Mouse (Mus musculus) induced T-regulatory cell, adult 2 months (primary cell): ENCODE measurements at regions not wholly inside any gene's neighbourhood (a gene's known extent, or its start where the extent isn't known, plus 50 kb on each side); places are given as distances from the start of the nearest gene placed in this dataset.

Source experiments
- DNase-seq: peaks from one replicate; pipeline ENCODE4 v3.0.0-alpha.2; 2012; ENCODE audit warnings: low read depth

DNA sequence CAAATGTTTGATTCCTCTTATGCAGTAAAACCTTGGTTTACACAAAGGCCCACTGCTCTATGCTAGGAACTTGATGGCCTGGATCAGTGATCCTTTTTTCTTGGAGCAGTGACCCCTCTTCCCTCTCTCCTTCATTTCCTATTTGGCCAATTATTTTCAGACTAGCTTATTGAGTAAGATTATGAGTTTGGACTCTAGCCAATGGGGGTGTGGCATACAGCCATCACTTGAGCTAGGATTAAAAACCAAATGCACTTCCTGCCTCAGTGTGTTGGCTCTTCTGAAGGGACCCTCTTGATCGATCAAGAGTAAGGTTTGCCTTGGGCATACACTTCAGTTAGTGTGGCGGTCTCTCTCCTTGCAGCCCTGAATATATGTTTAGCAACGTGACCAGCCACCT, 1172.6 kb upstream of the Gulo start:
- DNase-seq: no peak

DNA sequence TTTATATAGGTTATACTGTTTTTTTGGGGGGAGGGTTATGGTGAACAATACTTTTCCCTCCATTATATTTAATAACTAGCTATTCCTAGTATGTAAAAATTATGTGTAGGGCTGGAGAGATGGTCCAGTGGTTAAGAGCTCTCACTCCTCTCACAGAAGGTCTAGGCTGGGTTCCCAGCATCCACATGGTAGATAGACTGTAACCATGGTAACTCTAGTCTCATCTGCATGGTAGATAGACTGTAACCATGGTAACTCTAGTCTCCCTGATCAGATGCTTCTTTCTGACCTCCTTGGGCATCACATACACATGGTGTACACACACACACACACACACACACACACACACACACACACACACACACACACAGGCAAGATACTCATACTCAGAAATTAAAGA, 1170.5 kb upstream of the Gulo start:
- DNase-seq: no peak

GRCm38 (mm10) chr14:67178329-67179039, 1169.5 kb upstream of the Gulo start:
- peak; percentile 32 for DNase-seq

GRCm38 (mm10) chr14:67176672-67177071, 1167.7 kb upstream of the Gulo start:
- DNase-seq: no peak

DNA sequence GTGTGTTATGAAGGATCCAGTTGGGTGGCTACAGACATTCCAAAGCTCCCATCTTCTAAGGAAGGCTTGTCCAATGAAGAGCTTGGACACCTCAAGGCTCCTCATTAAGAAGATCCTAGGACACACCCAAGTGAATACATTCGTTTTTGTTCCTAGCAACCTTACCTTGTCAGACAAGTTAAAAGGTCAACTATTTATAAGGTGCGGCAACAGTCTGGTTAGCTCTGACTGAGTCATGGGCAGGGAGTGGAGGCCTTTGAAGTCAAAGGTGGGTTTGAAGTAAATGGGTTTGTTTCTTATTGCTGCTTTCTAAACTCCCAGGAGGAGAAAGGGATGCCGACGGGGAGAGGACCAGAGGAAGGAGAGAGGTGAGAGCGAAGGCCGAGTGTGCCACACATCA, 1167.1 kb upstream of the Gulo start:
- DNase-seq: no peak

DNA sequence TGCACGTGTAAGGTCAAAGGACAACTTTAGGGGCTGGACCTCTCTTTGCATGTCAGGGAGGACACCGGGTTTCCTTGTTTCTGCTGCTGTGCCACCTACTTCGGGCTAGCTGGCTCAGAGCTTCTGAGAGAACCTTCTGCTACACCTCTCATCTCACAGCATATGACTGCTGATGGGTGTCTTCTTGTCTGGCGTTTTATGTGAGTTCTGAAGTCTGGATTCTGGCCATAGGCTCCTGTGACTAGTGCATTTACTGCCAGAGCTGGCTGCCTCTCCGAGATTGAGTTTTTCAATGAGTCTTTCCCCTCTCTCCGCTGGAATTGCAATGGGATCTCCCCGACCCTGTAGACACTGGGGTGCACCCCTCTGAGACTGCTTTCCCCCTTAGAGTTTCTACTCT, 1165.9 kb upstream of the Gulo start:
- DNase-seq: no peak

DNA sequence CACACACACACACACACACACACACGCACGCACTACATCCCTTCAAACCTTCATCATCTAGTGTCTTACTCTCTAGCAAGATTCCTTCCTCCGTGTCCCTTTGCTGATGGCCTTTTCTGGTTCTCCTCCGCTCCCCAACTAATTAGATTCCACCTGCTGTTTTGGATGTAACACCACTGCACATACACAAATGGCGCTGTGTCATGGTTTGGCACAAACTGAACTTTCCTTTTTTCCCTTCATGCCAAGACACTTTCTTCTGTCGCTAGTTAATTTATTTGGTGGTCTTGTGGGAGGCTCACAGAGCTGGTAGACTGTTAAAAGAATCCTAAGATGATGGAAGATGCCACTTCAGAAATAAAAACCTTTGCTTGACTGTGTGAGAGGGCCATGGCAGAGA, 1161.8 kb upstream of the Gulo start:
- DNase-seq: no peak

DNA sequence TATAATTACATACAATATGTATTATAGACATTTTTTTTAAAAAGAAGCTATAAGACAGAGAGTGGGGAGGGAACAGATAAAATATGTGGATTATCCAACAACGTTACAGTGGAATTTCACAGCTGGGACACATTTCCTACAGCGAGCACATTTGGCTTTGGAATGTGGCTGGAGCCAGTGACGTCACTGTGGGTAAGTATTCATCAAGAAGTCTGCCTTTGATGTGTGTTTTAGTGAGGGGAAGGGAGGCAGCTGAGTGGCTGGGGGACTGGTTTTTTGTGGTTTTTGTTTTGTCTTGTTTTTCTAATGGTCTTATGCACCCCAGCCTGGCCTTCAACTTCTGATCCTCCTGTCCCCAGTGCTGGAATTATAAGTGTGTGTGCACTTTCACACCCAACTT, 1161.2 kb upstream of the Gulo start:
- DNase-seq: no peak

- DNase-seq: no peak
Observed at GRCm38 (mm10) chr14:67169201-67169600, 1160.2 kb upstream of the Gulo start.

DNA sequence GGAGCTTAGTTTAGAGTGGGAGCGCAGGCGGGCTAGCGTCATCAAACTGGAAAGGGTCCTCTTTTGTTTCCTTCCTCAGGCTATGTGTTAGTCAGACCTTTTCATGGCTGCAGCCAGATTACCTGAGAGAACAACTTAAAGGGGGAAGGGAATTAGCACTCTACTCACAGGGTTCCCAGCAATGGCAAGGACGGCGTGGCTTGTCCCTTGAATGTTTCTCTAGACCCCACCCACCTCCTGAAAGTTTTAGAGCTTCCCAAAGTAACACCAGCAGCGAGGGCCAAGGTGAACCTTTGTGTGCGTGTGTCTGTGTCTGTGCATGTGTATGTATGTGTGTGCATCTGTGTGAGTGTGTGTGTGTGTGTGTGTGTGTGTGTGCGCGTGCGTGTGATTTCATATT, 1151.0 kb upstream of the Gulo start:
- no peak for DNase-seq

GRCm38 (mm10) chr14:67158867-67159266, 1149.9 kb upstream of the Gulo start:
- DNase-seq: no peak

DNA sequence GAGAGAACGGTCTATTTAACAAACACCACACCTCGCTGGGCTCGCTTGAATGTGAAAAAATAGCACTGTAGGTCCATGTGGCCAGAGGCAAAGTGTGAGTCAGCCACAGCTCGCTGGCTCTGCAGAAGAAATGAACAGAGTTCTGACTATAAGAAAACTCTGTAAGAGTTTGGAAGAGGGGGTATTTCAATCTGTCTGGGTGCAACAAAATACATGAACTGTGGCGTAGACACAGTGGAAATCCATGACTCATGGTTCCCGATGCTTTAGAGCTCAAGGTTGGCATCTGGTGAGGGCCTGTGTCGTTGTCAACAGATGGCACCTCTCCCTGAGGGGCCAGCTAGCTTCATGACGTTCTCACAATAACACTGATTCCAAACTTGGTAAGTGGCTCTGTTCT, 1147.4 kb upstream of the Gulo start:
- DNase-seq: no peak

- DNase-seq: no peak
Observed at GRCm38 (mm10) chr14:67153621-67154020, 1144.6 kb upstream of the Gulo start.

DNA sequence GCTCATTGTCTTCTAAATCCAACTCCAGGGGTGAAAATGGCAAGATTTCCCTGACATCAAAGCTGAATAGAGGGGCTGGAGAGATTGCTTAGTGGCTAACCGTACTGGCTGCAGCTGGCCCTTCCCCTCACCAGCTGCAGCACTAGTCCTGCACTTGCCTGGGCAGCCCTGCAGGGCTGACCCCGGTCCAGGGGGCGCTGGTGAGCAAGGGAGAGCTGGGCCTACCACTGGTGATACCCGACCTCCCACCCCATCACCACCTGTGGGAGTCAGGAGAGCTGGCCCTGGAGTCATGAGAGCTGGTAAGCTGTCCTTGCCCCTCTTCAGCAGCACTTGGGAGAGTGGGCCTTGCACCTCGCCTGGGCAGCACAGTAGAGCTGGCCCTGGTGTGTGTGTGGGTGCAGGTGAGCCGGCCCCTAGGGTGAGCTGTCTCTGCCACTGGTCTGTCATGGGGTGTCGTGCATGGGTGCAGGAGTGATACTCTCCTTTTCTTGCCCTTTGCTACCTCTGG, 1141.0 kb upstream of the Gulo start:
- DNase-seq: peak; percentile 30

GRCm38 (mm10) chr14:67149091-67149490, 1140.1 kb upstream of the Gulo start:
- DNase-seq: no peak

GRCm38 (mm10) chr14:67146602-67147001, 1137.6 kb upstream of the Gulo start:
- DNase-seq: peak; percentile 63

DNA sequence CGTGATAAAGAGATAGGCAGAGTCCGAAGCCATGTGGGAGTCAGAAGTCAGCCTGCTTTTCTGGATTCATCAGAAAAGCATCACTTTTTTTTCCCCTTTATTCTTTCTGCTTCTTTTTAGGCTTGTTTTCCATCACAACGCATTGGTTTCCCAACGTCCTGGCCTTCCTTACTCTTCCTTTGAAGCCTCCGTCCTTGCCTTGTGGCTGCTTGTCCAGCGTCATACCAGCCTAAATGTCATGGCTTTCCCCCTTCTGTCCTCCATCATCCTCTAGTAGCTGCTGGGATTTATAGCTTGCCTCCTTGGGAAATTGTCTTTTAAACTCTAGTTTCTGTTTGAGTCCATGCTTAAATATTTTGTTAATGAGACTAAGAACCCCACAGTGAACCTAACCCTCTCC, 1136.0 kb upstream of the Gulo start:
- DNase-seq: no peak

GRCm38 (mm10) chr14:67144461-67144985, 1135.5 kb upstream of the Gulo start:
- no peak for DNase-seq

- no peak for DNase-seq
Observed at GRCm38 (mm10) chr14:67143826-67144225, 1134.8 kb upstream of the Gulo start.

DNA sequence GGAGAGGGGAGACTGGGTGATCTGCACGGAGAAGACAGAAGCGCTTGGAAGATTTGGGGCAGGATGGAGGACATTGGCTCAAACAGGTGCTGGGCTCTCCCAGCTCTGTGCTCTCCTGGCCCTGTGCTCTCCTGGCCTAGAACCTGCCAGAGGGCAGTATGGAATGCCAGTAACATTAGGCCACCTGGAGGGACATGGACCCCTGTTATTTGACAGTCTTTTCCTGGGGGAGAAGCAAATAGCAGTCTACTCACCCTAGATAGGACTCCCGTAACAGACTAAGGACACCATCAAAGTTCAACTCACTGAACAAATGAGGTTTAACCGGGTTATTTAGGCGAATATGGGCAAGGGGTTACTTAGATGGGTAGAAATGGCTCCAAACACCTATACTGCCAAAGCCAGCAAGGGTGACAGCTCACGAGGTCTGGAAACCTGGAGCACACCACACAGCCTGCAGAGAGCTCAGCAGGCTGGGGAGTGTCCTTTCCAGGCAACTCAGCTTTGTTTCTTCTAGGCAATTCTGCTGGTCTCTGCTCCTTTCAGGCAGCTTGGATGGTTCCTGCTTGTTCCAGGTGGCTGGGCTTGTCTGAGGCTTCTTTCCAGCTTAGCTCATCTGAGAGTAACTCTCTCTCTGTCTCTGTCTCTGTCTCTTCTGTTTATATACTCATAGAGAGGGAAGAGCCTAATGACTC, 1133.7 kb upstream of the Gulo start:
- no peak for DNase-seq

DNA sequence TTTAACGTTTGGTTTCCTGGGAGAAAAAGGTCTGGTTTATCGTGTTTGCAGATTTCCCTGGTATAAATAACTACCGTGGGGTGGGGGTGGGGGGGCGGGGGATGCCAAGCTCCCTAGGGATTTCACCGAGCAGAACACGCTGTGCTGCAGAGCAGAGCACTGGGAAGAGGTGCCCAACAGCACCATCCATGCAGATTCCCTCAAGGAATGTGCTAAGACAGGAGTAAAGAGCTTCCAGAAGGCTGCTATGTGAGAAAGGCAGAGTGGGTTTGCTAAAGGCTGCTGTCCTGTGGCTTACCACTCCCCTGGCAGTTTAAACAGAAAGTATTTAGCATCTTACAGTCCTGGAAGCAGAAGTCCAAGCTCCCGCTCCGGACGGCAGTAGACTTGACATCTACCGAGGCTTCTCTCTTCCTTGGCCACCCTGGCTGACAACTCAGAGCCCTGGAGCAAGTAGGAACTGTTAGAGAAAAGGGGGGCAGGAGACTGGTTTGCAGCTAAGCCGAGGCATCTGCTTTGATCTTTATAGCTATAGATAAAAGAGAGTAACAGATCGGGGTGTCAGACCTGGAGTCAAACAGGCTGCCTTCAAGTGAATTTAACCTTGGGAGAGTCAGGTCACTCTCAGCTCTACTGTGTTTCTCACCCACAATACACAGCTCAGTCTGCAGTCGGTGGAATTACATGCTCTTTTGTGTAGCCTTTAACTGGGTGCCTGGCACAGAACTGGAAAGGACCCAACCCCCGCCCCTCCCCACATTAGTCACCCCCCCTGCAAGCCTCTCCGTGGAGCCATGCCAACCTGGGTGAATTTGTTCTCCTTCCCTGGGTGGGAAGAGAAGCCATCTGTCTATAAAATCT, 1132.8 kb upstream of the Gulo start:
- DNase-seq: no peak

DNA sequence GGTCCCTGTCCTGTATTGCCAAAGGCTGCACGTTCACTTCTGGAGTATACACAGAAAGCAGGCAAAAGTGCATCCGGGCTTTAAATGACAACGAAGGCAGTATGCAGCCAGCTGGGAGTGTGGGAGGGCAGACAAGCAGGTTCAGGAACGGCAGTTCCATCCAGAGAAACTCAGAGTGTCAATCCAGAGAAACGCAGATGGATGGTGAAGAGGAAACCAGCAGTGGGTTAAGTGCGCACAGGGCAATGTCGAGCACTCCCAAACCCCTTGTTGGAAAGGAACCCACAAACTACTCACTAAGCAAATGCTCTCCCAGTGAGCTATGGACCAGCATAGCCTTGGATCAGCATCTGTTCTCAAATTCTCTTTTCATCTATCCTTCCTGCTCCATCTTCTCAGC, 1132.1 kb upstream of the Gulo start:
- no peak for DNase-seq

DNA sequence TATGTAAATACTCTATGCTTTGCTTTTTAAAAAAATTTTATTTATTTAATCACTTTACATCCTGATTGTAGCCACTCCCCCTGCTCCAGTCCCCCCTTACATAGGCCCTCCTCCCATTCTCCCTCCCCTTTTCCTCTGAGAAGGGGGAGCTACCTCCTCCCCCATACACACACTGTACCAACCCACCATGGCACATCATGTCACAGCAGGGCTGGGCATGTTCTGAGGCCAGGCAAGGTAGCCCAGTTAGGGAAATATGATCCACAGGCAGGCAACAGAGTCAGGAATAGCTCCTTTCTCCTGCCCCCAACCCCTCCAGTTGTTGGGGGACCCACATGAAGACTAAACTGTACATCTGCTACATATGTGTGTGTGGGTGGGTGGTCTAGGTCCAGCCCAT, 1130.7 kb upstream of the Gulo start:
- no peak for DNase-seq
